Comparison of ENCODE assay signal across 7 mouse cellular contexts in the genomic region with DNA sequence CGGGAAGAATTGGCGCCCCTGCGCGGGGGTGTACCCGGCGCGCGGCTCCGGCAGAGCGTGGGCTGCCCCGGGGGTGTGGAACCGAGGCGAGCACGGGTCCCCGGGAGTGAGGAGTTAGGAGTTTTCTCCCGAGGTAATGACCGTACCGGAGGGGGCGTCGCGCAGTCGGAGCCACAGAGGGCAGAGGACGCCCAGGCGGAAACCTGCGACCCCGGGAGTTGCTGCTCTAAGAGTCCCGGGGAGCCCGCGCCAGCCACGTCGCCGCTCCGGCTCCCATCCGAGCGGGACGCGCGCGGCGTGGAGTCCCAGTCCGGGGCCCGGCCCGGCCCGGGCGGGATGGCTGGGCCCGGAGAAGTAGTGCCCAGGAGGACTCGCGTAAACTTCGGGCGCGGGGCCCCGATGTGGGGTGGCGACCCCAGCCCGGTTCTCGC. TPM values are rescaled to one million over a fixed set of nuclear protein-coding genes. Genes with fewer than 3 reads are reported as not detected.
DNase-seq lines count a peak whose midpoint lies in the region; ATAC-seq lines count a peak whose summit lies in the region.

No protein-coding gene starts in this region.

- H3K4me2 ChIP-seq in lung, embryonic 16.5 days (ENCODE audit: low read depth, low read length), result peak overlapping the region; percentile 61
- H3K4me2 ChIP-seq in forebrain, embryonic 12.5 days, result peak overlapping the region; percentile 79
- peak overlapping the region; percentile 71 for H3K4me2 ChIP-seq in limb, embryonic 15.5 days
- H3K4me2 ChIP-seq in neural tube, embryonic 14.5 days (ENCODE audit: low read depth, low read length), result peak overlapping the region; percentile 84

- ATAC-seq in lung, embryonic 16.5 days (ENCODE audit: low read depth), result peak; percentile 44
- peak; percentile 62 for ATAC-seq in forebrain, embryonic 12.5 days (ENCODE audit: low FRiP score)
- ATAC-seq in limb, embryonic 15.5 days (ENCODE audit: insufficient number of reproducible peaks, low FRiP score, low TSS enrichment, low read depth), result peak; percentile 59
- peak; percentile 72 for ATAC-seq in neural tube, embryonic 14.5 days (ENCODE audit: low read depth)
- no peak for ATAC-seq in megakaryocyte progenitor cell, adult 5-6 weeks (replicated peaks; ENCODE audit: poor library complexity)

- peak overlapping the region; percentile 98 for H3K4me3 ChIP-seq in lung, embryonic 16.5 days (ENCODE audit: low read length)
- peak overlapping the region; percentile 70 for H3K4me3 ChIP-seq in forebrain, embryonic 12.5 days (replicated peaks)
- peak overlapping the region; percentile 97 for H3K4me3 ChIP-seq in limb, embryonic 15.5 days
- peak overlapping the region; percentile 92 for H3K4me3 ChIP-seq in neural tube, embryonic 14.5 days (ENCODE audit: low read depth, low read length)

- H3K27ac ChIP-seq in lung, embryonic 16.5 days (ENCODE audit: low read length), result peak overlapping the region; percentile 94
- H3K27ac ChIP-seq in forebrain, embryonic 12.5 days, result peak overlapping the region; percentile 93
- H3K27ac ChIP-seq in limb, embryonic 15.5 days, result peak overlapping the region; percentile 95
- H3K27ac ChIP-seq in neural tube, embryonic 14.5 days (ENCODE audit: low read depth, low read length), result peak overlapping the region; percentile 85

- under 1% methylated on average over 48 of the region's 55 CpGs for WGBS in lung, embryonic 16.5 days
- under 1% methylated on average over 55 of the region's 55 CpGs for WGBS in forebrain, embryonic 12.5 days
- under 1% methylated on average over 55 of the region's 55 CpGs for WGBS in limb, embryonic 15.5 days
- under 1% methylated on average over 55 of the region's 55 CpGs for WGBS in neural tube, embryonic 14.5 days

- no peaks in the 10 kb centered on the region for H3K36me3 ChIP-seq in lung, embryonic 16.5 days (ENCODE audit: control insufficient read depth, insufficient read depth, low read length)
- no peaks in the 10 kb centered on the region for H3K36me3 ChIP-seq in forebrain, embryonic 12.5 days (replicated peaks)
- no peaks in the 10 kb centered on the region for H3K36me3 ChIP-seq in limb, embryonic 15.5 days
- no peaks in the 10 kb centered on the region for H3K36me3 ChIP-seq in neural tube, embryonic 14.5 days (ENCODE audit: control insufficient read depth, insufficient read depth, low read length)

- peak overlapping the region; percentile 97 for H3K9ac ChIP-seq in lung, embryonic 16.5 days (ENCODE audit: low read length)
- peak overlapping the region; percentile 90 for H3K9ac ChIP-seq in forebrain, embryonic 12.5 days
- peak overlapping the region; percentile 83 for H3K9ac ChIP-seq in limb, embryonic 15.5 days
- peak overlapping the region; percentile 78 for H3K9ac ChIP-seq in neural tube, embryonic 14.5 days (replicated peaks; ENCODE audit: low read depth, low read length)

- DNase-seq in lung, adult 18-20 months, result no peak
- DNase-seq in adipocyte (ENCODE audit: low spot score), result peak; percentile 50

- peaks cover 8% of the 10 kb centered on the region; the same call in 1 of the 2 replicates for H3K4me1 ChIP-seq in lung, embryonic 16.5 days (replicated peaks; ENCODE audit: control insufficient read depth, insufficient read depth, low read length)
- H3K4me1 ChIP-seq in forebrain, embryonic 12.5 days, result peaks cover 8% of the 10 kb centered on the region; the same call in 1 of the 2 replicates
- peaks cover 4% of the 10 kb centered on the region; the same call in 1 of the 2 replicates for H3K4me1 ChIP-seq in limb, embryonic 15.5 days
- H3K4me1 ChIP-seq in neural tube, embryonic 14.5 days (ENCODE audit: control insufficient read depth, insufficient read depth, low read length), result 0 out of 2 replicates have a peak, but pooled peaks cover 3% of the 10 kb centered on the region

- no peaks in the 10 kb centered on the region for H3K27me3 ChIP-seq in lung, embryonic 16.5 days (ENCODE audit: control insufficient read depth, insufficient read depth, low read depth, low read length)
- 0 out of 2 replicates have a peak, but pooled peaks cover 7% of the 10 kb centered on the region for H3K27me3 ChIP-seq in forebrain, embryonic 12.5 days
- H3K27me3 ChIP-seq in limb, embryonic 15.5 days, result no peaks in the 10 kb centered on the region
- H3K27me3 ChIP-seq in neural tube, embryonic 14.5 days (ENCODE audit: control insufficient read depth, insufficient read depth, low read length), result no peaks in the 10 kb centered on the region; the same call in 1 of the 2 replicates

- H3K9me3 ChIP-seq in lung, embryonic 16.5 days (ENCODE audit: control insufficient read depth, low read length), result no peaks in the 10 kb centered on the region
- no peaks in the 10 kb centered on the region for H3K9me3 ChIP-seq in forebrain, embryonic 12.5 days
- no peaks in the 10 kb centered on the region for H3K9me3 ChIP-seq in limb, embryonic 15.5 days
- H3K9me3 ChIP-seq in neural tube, embryonic 14.5 days (ENCODE audit: control insufficient read depth, low read length), result no peaks in the 10 kb centered on the region

RNA-seq across cellular contexts. Expression of a gene that starts 0.5 kb away (rescaled TPM):
- polyA plus RNA-seq in lung, embryonic 16.5 days (2015; fragmentation: Nextera tagmentation; extraction: Ambion mirVana), result 21.5 and 21.8 TPM in 2 replicates
- polyA plus RNA-seq in forebrain, embryonic 12.5 days (2016; fragmentation: Nextera tagmentation; extraction: Ambion mirVana), result 13.4 and 14.9 TPM in 2 replicates
- polyA plus RNA-seq in limb, embryonic 15.5 days (2015; fragmentation: Nextera tagmentation; extraction: Ambion mirVana), result 16.6 and 17.3 TPM in 2 replicates
- 8.1 and 8.6 TPM in 2 replicates for polyA plus RNA-seq in neural tube, embryonic 14.5 days (2014; fragmentation: Nextera tagmentation; extraction: Ambion mirVana)
- total RNA-seq in megakaryocyte progenitor cell, adult 5-6 weeks (2015), result 36.1 and 38.4 TPM in 2 replicates
- total RNA-seq in megakaryocyte progenitor cell, adult 5-6 weeks (2017), result 47.7 and 50.8 TPM in 2 replicates
